Mouse (Mus musculus): ENCODE results near the gene Map4k4. TPM values are rescaled to one million over a fixed set of nuclear protein-coding genes. Genes with fewer than 3 reads are reported as not detected.
A peak's percentile ranks its signal among the peaks of the same experiment; 100 is the strongest.

The Map4k4 gene
- polyA plus RNA-seq, 1 experiment: 166 TPM

GRCm38 (mm10) chr1:39947701-39948359, 47.1 kb downstream of the Map4k4 start:
- no peaks in the 10 kb centered on the region for H3K27me3 ChIP-seq (ENCODE audit: control insufficient read depth, insufficient read depth, low read length)
- H3K4me3 ChIP-seq (replicated peaks; ENCODE audit: insufficient read depth, low read depth, low read length): no peak overlapping the region
- no peak for TF ChIP-seq CTCF (IDR thresholded peaks at IDR 0.05; ENCODE audit: borderline replicate concordance, insufficient read depth, low read depth, low read length)
- TF ChIP-seq POLR2A (IDR thresholded peaks at IDR 0.05; ENCODE audit: borderline replicate concordance, insufficient read depth, low read length): no peak
- peak in 1 of 2 experiments; percentile 53 for DNase-seq
- H3K27ac ChIP-seq (ENCODE audit: insufficient read depth, low read length): peak overlapping the region; percentile 29; the same call in 1 of the 2 replicates
- H3K4me1 ChIP-seq (ENCODE audit: control insufficient read depth, insufficient read depth, low read length): peaks cover 47% of the 10 kb centered on the region
- 44% methylated on average over 6 of the region's 6 CpGs for WGBS

- TF ChIP-seq POLR2A (IDR thresholded peaks at IDR 0.05; ENCODE audit: borderline replicate concordance, insufficient read depth, low read length): no peak
- TF ChIP-seq CTCF (IDR thresholded peaks at IDR 0.05; ENCODE audit: borderline replicate concordance, insufficient read depth, low read depth, low read length): no peak
- WGBS: 45% methylated on average over 5 of the region's 5 CpGs
- DNase-seq: no peak
- Histone ChIP-seq H3K27me3 (ENCODE audit: control insufficient read depth, insufficient read depth, low read length) (no peaks in the 10 kb centered on the region), H3K27ac (ENCODE audit: insufficient read depth, low read length) (no peak overlapping the region), H3K4me1 (ENCODE audit: control insufficient read depth, insufficient read depth, low read length) (peaks cover 42% of the 10 kb centered on the region), H3K4me3 (replicated peaks; ENCODE audit: insufficient read depth, low read depth, low read length) (no peak overlapping the region)
These were observed 48.5 kb downstream of the Map4k4 start for GRCm38 (mm10) chr1:39949205-39949604.

GRCm38 (mm10) chr1:39949790-39950462, 49.2 kb downstream of the Map4k4 start:
- 48% methylated on average over 10 of the region's 10 CpGs for WGBS
- H3K27ac ChIP-seq (ENCODE audit: insufficient read depth, low read length): no peak overlapping the region
- no peak overlapping the region for H3K4me3 ChIP-seq (replicated peaks; ENCODE audit: insufficient read depth, low read depth, low read length)
- no peaks in the 10 kb centered on the region for H3K27me3 ChIP-seq (ENCODE audit: control insufficient read depth, insufficient read depth, low read length)
- TF ChIP-seq CTCF (IDR thresholded peaks at IDR 0.05; ENCODE audit: borderline replicate concordance, insufficient read depth, low read depth, low read length) (no peak), POLR2A (IDR thresholded peaks at IDR 0.05; ENCODE audit: borderline replicate concordance, insufficient read depth, low read length) (no peak)
- peaks cover 36% of the 10 kb centered on the region for H3K4me1 ChIP-seq (ENCODE audit: control insufficient read depth, insufficient read depth, low read length)
- no peak for DNase-seq

- H3K4me1 ChIP-seq (ENCODE audit: control insufficient read depth, insufficient read depth, low read length): peaks cover 36% of the 10 kb centered on the region
- no peak overlapping the region for H3K4me3 ChIP-seq (replicated peaks; ENCODE audit: insufficient read depth, low read depth, low read length)
- no peak for DNase-seq
- H3K27ac ChIP-seq (ENCODE audit: insufficient read depth, low read length): no peak overlapping the region
- no peaks in the 10 kb centered on the region for H3K27me3 ChIP-seq (ENCODE audit: control insufficient read depth, insufficient read depth, low read length)
- WGBS: 79% methylated on average over 3 of the region's 3 CpGs
- no peak for TF ChIP-seq CTCF (IDR thresholded peaks at IDR 0.05; ENCODE audit: borderline replicate concordance, insufficient read depth, low read depth, low read length)
- no peak for TF ChIP-seq POLR2A (IDR thresholded peaks at IDR 0.05; ENCODE audit: borderline replicate concordance, insufficient read depth, low read length)
These were observed 49.9 kb downstream of the Map4k4 start for GRCm38 (mm10) chr1:39950590-39950989.

- Histone ChIP-seq H3K27me3 (ENCODE audit: control insufficient read depth, insufficient read depth, low read length) (no peaks in the 10 kb centered on the region), H3K4me1 (ENCODE audit: control insufficient read depth, insufficient read depth, low read length) (peaks cover 13% of the 10 kb centered on the region), H3K27ac (ENCODE audit: insufficient read depth, low read length) (no peak overlapping the region), H3K4me3 (replicated peaks; ENCODE audit: insufficient read depth, low read depth, low read length) (no peak overlapping the region)
- TF ChIP-seq CTCF (IDR thresholded peaks at IDR 0.05; ENCODE audit: borderline replicate concordance, insufficient read depth, low read depth, low read length) (no peak), POLR2A (IDR thresholded peaks at IDR 0.05; ENCODE audit: borderline replicate concordance, insufficient read depth, low read length) (no peak)
- 87% methylated on average over 3 of the region's 3 CpGs for WGBS
- DNase-seq: no peak
These were observed 53.9 kb downstream of the Map4k4 start for GRCm38 (mm10) chr1:39954652-39955051.

- DNase-seq: no peak
- Histone ChIP-seq H3K27ac (ENCODE audit: insufficient read depth, low read length) (no peak overlapping the region), H3K4me3 (replicated peaks; ENCODE audit: insufficient read depth, low read depth, low read length) (no peak overlapping the region), H3K4me1 (ENCODE audit: control insufficient read depth, insufficient read depth, low read length) (peaks cover 13% of the 10 kb centered on the region), H3K27me3 (ENCODE audit: control insufficient read depth, insufficient read depth, low read length) (no peaks in the 10 kb centered on the region)
- TF ChIP-seq POLR2A (IDR thresholded peaks at IDR 0.05; ENCODE audit: borderline replicate concordance, insufficient read depth, low read length): no peak
- 92% methylated on average over 5 of the region's 5 CpGs for WGBS
These were observed 56.0 kb downstream of the Map4k4 start for GRCm38 (mm10) chr1:39956712-39957111.

GRCm38 (mm10) chr1:39957981-39958380, 57.3 kb downstream of the Map4k4 start:
- H3K27me3 ChIP-seq (ENCODE audit: control insufficient read depth, insufficient read depth, low read length): no peaks in the 10 kb centered on the region
- no peak for DNase-seq
- peaks cover 14% of the 10 kb centered on the region for H3K4me1 ChIP-seq (ENCODE audit: control insufficient read depth, insufficient read depth, low read length)
- TF ChIP-seq POLR2A (IDR thresholded peaks at IDR 0.05; ENCODE audit: borderline replicate concordance, insufficient read depth, low read length) (no peak), CTCF (IDR thresholded peaks at IDR 0.05; ENCODE audit: borderline replicate concordance, insufficient read depth, low read depth, low read length) (no peak)
- WGBS: 53% methylated on average over 7 of the region's 7 CpGs
- H3K27ac ChIP-seq (ENCODE audit: insufficient read depth, low read length): no peak overlapping the region
- H3K4me3 ChIP-seq (replicated peaks; ENCODE audit: insufficient read depth, low read depth, low read length): no peak overlapping the region

GRCm38 (mm10) chr1:39960623-39961022, 59.9 kb downstream of the Map4k4 start:
- H3K4me3 ChIP-seq (replicated peaks; ENCODE audit: insufficient read depth, low read depth, low read length): no peak overlapping the region
- no peak overlapping the region for H3K27ac ChIP-seq (ENCODE audit: insufficient read depth, low read length)
- DNase-seq: no peak
- 77% methylated on average over 1 of the region's 1 CpGs for WGBS
- peaks cover 17% of the 10 kb centered on the region for H3K4me1 ChIP-seq (ENCODE audit: control insufficient read depth, insufficient read depth, low read length)
- no peaks in the 10 kb centered on the region for H3K27me3 ChIP-seq (ENCODE audit: control insufficient read depth, insufficient read depth, low read length)
- TF ChIP-seq CTCF (IDR thresholded peaks at IDR 0.05; ENCODE audit: borderline replicate concordance, insufficient read depth, low read depth, low read length): no peak
- no peak for TF ChIP-seq POLR2A (IDR thresholded peaks at IDR 0.05; ENCODE audit: borderline replicate concordance, insufficient read depth, low read length)
